ENCODE assay signal across 8 mouse cellular contexts in the genomic region with DNA sequence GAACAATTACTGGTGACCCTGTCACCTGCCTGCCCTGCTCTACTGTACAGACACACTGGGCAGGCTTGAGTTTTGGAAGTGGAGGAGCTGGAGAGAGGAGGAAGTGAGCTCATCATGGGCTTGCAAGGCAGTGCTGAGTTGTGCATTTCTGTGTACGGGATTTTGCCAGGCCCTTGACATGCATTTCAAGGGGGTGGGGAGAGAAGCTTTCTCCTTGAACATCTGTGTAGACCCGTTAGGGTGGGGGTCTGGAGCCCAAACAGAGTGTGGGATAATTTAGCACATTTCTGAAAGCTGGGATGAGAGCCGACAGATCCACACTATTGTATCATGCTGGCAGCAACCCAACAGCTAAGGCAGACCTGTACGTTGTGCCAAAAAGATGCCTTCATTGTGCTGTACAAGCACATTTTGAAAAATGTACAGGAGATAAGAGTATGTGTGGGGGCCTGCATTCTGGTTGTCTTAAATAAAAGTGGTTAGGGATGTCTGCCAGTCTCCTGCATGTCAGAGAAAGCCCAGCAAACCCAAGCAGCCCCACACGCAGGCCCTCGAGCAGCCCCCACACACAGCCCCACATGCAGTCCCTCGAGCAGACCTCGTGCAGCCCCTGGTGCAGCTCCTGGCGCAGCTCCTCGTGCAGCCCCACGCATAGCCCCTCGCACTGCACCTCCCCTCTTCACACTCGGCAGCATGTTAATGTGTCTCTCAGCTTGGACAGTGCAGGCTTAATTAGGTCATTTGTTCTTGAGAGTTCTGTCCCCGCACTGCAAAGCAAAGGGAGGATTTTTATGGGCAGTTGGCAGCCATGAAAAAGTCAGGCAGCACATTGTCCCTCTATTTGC. TPM values are rescaled to one million over a fixed set of nuclear protein-coding genes. Genes with fewer than 3 reads are reported as not detected.
DNase-seq lines count a peak whose midpoint lies in the region; ATAC-seq lines count a peak whose summit lies in the region.

No protein-coding gene starts in this region.

- H3K9me3 ChIP-seq in forebrain, embryonic 14.5 days (replicated peaks; ENCODE audit: control insufficient read depth, low read length): no peaks in the 10 kb centered on the region
- no peaks in the 10 kb centered on the region for H3K9me3 ChIP-seq in hindbrain, embryonic 13.5 days
- H3K9me3 ChIP-seq in midbrain, embryonic 12.5 days: no peaks in the 10 kb centered on the region

- peaks cover 39% of the 10 kb centered on the region for H3K4me1 ChIP-seq in forebrain, embryonic 14.5 days (ENCODE audit: control insufficient read depth, insufficient read depth, low read length)
- H3K4me1 ChIP-seq in hindbrain, embryonic 13.5 days (replicated peaks): peaks cover 47% of the 10 kb centered on the region
- H3K4me1 ChIP-seq in midbrain, embryonic 12.5 days: peaks cover 51% of the 10 kb centered on the region

- DNase-seq in 3T3-L1 (ENCODE audit: low read depth, low spot score): peak; percentile 43
- peak; percentile 25 to 45 for DNase-seq in adrenal gland, postnatal 36 days
- DNase-seq in forebrain, embryonic 14.5 days (ENCODE audit: low spot score): peak; percentile 89
- peak; percentile 47 for DNase-seq in left cerebral cortex, adult 11 months (ENCODE audit: low spot score)
- DNase-seq in spleen, adult 18-20 months: no peak

- no peaks in the 10 kb centered on the region for H3K27me3 ChIP-seq in forebrain, embryonic 14.5 days (replicated peaks; ENCODE audit: control insufficient read depth, insufficient read depth, low read length)
- no peaks in the 10 kb centered on the region for H3K27me3 ChIP-seq in hindbrain, embryonic 13.5 days
- H3K27me3 ChIP-seq in midbrain, embryonic 12.5 days: no peaks in the 10 kb centered on the region

- H3K36me3 ChIP-seq in forebrain, embryonic 14.5 days (ENCODE audit: control insufficient read depth, insufficient read depth, low read length): no peaks in the 10 kb centered on the region
- H3K36me3 ChIP-seq in hindbrain, embryonic 13.5 days: peaks cover 5% of the 10 kb centered on the region; the same call in 1 of the 2 replicates
- H3K36me3 ChIP-seq in midbrain, embryonic 12.5 days: no peaks in the 10 kb centered on the region

- H3K4me2 ChIP-seq in forebrain, embryonic 14.5 days (ENCODE audit: low read length): peak overlapping the region; percentile 5; the same call in 1 of the 2 replicates
- H3K4me2 ChIP-seq in hindbrain, embryonic 13.5 days: peak overlapping the region; percentile 20; the same call in 1 of the 2 replicates
- no peak overlapping the region for H3K4me2 ChIP-seq in midbrain, embryonic 12.5 days (replicated peaks)

- peak; percentile 91 for ATAC-seq in forebrain, embryonic 14.5 days
- ATAC-seq in hindbrain, embryonic 13.5 days (ENCODE audit: low FRiP score): peak; percentile 92
- peak; percentile 79 for ATAC-seq in midbrain, embryonic 12.5 days (ENCODE audit: low FRiP score, low read depth)
- ATAC-seq in activated CD4-positive, CD25-positive, alpha-beta regulatory T cell, adult 4 months: no peak

- WGBS in forebrain, embryonic 14.5 days: 4% methylated on average over 14 of the region's 14 CpGs
- WGBS in hindbrain, embryonic 13.5 days: 16% methylated on average over 14 of the region's 14 CpGs
- WGBS in midbrain, embryonic 12.5 days: 34% methylated on average over 14 of the region's 14 CpGs

- H3K27ac ChIP-seq in forebrain, embryonic 14.5 days (ENCODE audit: low read depth, low read length): peak overlapping the region; percentile 88
- peak overlapping the region; percentile 84 for H3K27ac ChIP-seq in hindbrain, embryonic 13.5 days
- H3K27ac ChIP-seq in midbrain, embryonic 12.5 days (replicated peaks): peak overlapping the region; percentile 20; the same call in 1 of the 2 replicates

- peak overlapping the region; percentile 43 for H3K9ac ChIP-seq in forebrain, embryonic 14.5 days (ENCODE audit: low read length)
- peak overlapping the region; percentile 30 for H3K9ac ChIP-seq in hindbrain, embryonic 13.5 days
- H3K9ac ChIP-seq in midbrain, embryonic 12.5 days (replicated peaks): no peak overlapping the region

- H3K4me3 ChIP-seq in forebrain, embryonic 14.5 days (ENCODE audit: low read depth, low read length): no peak overlapping the region
- no peak overlapping the region for H3K4me3 ChIP-seq in hindbrain, embryonic 13.5 days
- no peak overlapping the region for H3K4me3 ChIP-seq in midbrain, embryonic 12.5 days

RNA-seq across cellular contexts. Expression of gene Farp1, which starts 27.5 kb away (rescaled TPM):
- 10 to 100 TPM; 17.2 to 25.1 TPM for total RNA-seq in adrenal gland, postnatal 36 days (2021)
- polyA plus RNA-seq in forebrain, embryonic 14.5 days (2014; fragmentation: Nextera tagmentation; extraction: Ambion mirVana): 17.4 and 30.3 TPM in 2 replicates
- 23.3 and 24.8 TPM in 2 replicates for polyA plus RNA-seq in hindbrain, embryonic 13.5 days (2015; fragmentation: Nextera tagmentation; extraction: Ambion mirVana)
- polyA plus RNA-seq in midbrain, embryonic 12.5 days (2016; fragmentation: Nextera tagmentation; extraction: Ambion mirVana): 26.5 and 27.2 TPM in 2 replicates
- polyA plus RNA-seq in activated CD4-positive, CD25-positive, alpha-beta regulatory T cell, adult 4 months (2017; shearing (Covaris generic)): 1 to 10 TPM; 2.4 TPM

Comparison
In these comparisons a context has a peak if more than half of its experiments do, and no peak if none do; other contexts are left out.
1. DNase-seq: peak in 3T3-L1 (single experiment), adrenal gland, postnatal 36 days (2 of 2), forebrain, embryonic 14.5 days (single experiment) and left cerebral cortex, adult 11 months (single experiment); none in spleen, adult 18-20 months (0 of 2).
2. H3K27ac ChIP-seq: peak in every context shown above with its lines; median percentile 88 in forebrain, embryonic 14.5 days; 84 in hindbrain, embryonic 13.5 days; 20 in midbrain, embryonic 12.5 days.